Mouse (Mus musculus) brown adipose tissue, adult 24 weeks (tissue): ENCODE measurements around the gene Gstt2. TPM values are rescaled to one million over a fixed set of nuclear protein-coding genes. Genes with fewer than 3 reads are reported as not detected.

Source experiments
- polyA plus RNA-seq: library from polyadenylated mRNA; stranded (reverse); fragments of >200 nt; gene quantifications from 2 replicates; pipeline ENCODE4 v1.2.4, GENCODE M21; 2012; ENCODE audit not compliant: missing spikeins, insufficient read depth, insufficient read length

The Gstt2 gene
- polyA plus RNA-seq, 1 experiment = 41.7 TPM

Other genes starting within 250 kb of the Gstt2 start
- gene Ggt5, start 248.1 kb downstream of the Gstt2 start, polyA plus RNA-seq = 3.1 and 4.3 TPM in 2 replicates
- 0.63 TPM in 1 of 2 replicates, not detected in the other for gene Susd2, start 193.4 kb downstream of the Gstt2 start, polyA plus RNA-seq
- 5.8 and 8.5 TPM in 2 replicates for gene Cabin1, start 73.1 kb downstream of the Gstt2 start, polyA plus RNA-seq
- 324 and 423 TPM in 2 replicates for gene Ddt, start 64.0 kb downstream of the Gstt2 start, polyA plus RNA-seq
- not detected in 2 replicates for gene Gm20441, start 56.5 kb downstream of the Gstt2 start, polyA plus RNA-seq
- gene Gstt3, start 56.0 kb downstream of the Gstt2 start, polyA plus RNA-seq = 3.0 and 3.6 TPM in 2 replicates
- 50.1 and 65.2 TPM in 2 replicates for gene Gstt1, start 38.8 kb downstream of the Gstt2 start, polyA plus RNA-seq
- gene Gstt4, start 14.9 kb downstream of the Gstt2 start, polyA plus RNA-seq = not detected in 2 replicates
- gene Mif, start 22.8 kb upstream of the Gstt2 start, polyA plus RNA-seq = 129 and 141 TPM in 2 replicates
- not detected in 2 replicates for gene Derl3, start 56.0 kb upstream of the Gstt2 start, polyA plus RNA-seq
- 27.2 and 35.3 TPM in 2 replicates for gene Smarcb1, start 84.2 kb upstream of the Gstt2 start, polyA plus RNA-seq
- 3,122 and 3,143 TPM in 2 replicates for gene Chchd10, start 95.7 kb upstream of the Gstt2 start, polyA plus RNA-seq
- gene Mmp11, start 99.1 kb upstream of the Gstt2 start, polyA plus RNA-seq = 4.1 and 7.6 TPM in 2 replicates
- gene Gm867, start 103.2 kb upstream of the Gstt2 start, polyA plus RNA-seq = not detected in 2 replicates
- not detected in 2 replicates for gene Vpreb3, start 105.6 kb upstream of the Gstt2 start, polyA plus RNA-seq
- not detected in 2 replicates for gene Gm5134, start 117.1 kb upstream of the Gstt2 start, polyA plus RNA-seq
- 1.6 and 1.9 TPM in 2 replicates for gene Zfp280b, start 195.2 kb upstream of the Gstt2 start, polyA plus RNA-seq